In the genomic region with DNA sequence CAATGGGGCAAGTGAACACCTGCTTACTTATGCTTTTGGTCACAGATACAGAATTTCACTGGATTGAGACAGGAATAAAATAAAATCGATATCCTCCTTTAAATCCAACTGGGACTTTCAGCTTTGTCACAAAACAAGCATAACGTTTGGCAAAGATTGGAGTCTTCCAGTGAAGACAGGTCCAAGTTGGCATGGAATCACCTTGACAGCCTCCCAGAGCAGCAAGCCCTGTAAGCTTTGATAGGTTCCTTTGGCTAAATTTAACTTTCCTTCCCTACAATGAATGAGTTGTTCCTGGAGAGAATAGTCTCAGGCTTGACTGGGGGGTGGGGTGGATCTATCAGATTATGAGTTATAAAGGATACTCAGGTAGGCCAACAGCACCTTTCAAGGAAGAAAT, we compare ENCODE assay signal across 11 mouse cellular contexts.
"Had no signal": no experiment of that assay in that cellular context is flagged by ENCODE, and none has a peak within 500 bp of the region (broad histone marks: within the 10 kb centered on the region; RNA-seq: fewer than 3 reads in every experiment).

No protein-coding gene starts in this region.

- H3K27me3 ChIP-seq: limb, embryonic 15.5 days; neural tube, embryonic 13.5 days had no signal

- H3K4me3 ChIP-seq: layer of hippocampus, adult 2 months; limb, embryonic 15.5 days; neural tube, embryonic 13.5 days had no signal

- H3K36me3 ChIP-seq: limb, embryonic 15.5 days; neural tube, embryonic 13.5 days had no signal

- H3K9me3 ChIP-seq: limb, embryonic 15.5 days; neural tube, embryonic 13.5 days had no signal

- DNase-seq: kidney, postnatal 10 days; lung, adult 18-20 months; midbrain, embryonic 14.5 days; retina, postnatal 1 day; spleen, adult 18-20 months; thymus, adult 18-20 months; thymus, postnatal 14 days had no signal

- H3K9ac ChIP-seq: limb, embryonic 15.5 days; liver, embryonic 14.5 days; neural tube, embryonic 13.5 days had no signal

- H3K4me1 ChIP-seq: limb, embryonic 15.5 days; neural tube, embryonic 13.5 days had no signal

- H3K4me2 ChIP-seq: limb, embryonic 15.5 days; neural tube, embryonic 13.5 days had no signal

- H3K27ac ChIP-seq: layer of hippocampus, adult 2 months; limb, embryonic 15.5 days; liver, embryonic 14.5 days; neural tube, embryonic 13.5 days had no signal
